Mouse (Mus musculus): ENCODE results near the gene Jmjd8. TPM values are rescaled to one million over a fixed set of nuclear protein-coding genes. Genes with fewer than 3 reads are reported as not detected.

Jmjd8 gene
- 33.3 and 39.5 TPM in 2 replicates for polyA plus RNA-seq (2021; fragmentation: Nextera tagmentation)
- long read RNA-seq, experiment 1, transcript Jmjd8-205 (9 exons, 2,268 nt): major isoform, 33 of 48 reads
- long read RNA-seq, experiment 1, partial matches to known transcripts: 8 of 48 reads
- long read RNA-seq, experiment 1, other reads (novel, unspliced or antisense): 4 of 48 reads
- long read RNA-seq, experiment 2, transcript Jmjd8-205 (9 exons, 2,268 nt): major isoform, 123 of 164 reads
- long read RNA-seq, experiment 2, partial matches to known transcripts: 12 of 164 reads
- long read RNA-seq, experiment 2, other reads (novel, unspliced or antisense): 26 of 164 reads

GRCm38 (mm10) chr17:25828712-25829557 is at the start of gene Jmjd8:
TSS of gene Jmjd8 (plus strand) at chr17:25828867.

DNA sequence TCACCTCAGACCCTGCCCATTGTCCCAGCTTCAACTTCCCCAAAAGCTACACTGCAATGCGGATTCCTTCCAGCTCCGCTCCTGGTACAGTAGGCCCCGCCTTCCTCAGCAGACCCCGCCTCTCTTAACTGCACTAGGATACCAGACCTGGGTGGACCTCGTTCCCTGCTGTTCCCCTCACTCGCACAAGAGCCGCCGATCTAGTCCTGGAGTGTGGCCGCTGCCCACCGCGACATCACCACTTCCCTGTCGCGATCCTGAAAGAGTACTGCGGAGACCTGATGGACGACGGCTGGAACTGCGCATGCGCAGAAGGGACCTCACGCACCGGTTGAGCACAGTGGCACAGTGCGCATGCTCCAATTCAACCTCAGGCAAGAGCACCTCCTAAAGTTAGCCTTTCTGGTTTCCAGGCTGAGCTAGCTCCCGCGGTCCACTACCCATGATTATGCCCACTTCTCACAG is 43.4 kb upstream of the Jmjd8 start, which contains the start of gene Haghl:
TSS of gene Haghl (minus strand) at position 393 of the 465 bp plus-strand sequence.

DNA sequence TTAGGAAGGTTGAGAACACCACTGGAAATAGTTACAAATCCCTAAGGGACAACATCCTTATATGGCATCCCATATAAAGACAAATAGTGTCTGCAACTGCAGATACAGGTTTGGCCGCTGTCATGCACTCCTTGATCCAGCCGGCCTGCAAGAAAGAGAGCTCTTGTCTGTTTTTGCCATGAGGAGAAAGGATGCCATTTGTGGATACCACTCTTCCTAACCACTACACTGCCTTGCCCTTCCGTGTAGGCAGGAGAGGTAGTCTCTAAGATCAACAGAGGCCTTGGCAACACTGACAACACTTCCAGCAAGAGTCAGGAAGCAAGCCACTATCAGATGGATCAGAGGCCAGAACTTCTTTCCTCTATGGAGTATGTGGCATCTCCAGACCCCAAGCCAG is 42.4 kb upstream of the Jmjd8 start, which contains the start of gene Ccdc78:
TSS of gene Ccdc78 (plus strand) at position 301 of the 400 bp plus-strand sequence.

DNA sequence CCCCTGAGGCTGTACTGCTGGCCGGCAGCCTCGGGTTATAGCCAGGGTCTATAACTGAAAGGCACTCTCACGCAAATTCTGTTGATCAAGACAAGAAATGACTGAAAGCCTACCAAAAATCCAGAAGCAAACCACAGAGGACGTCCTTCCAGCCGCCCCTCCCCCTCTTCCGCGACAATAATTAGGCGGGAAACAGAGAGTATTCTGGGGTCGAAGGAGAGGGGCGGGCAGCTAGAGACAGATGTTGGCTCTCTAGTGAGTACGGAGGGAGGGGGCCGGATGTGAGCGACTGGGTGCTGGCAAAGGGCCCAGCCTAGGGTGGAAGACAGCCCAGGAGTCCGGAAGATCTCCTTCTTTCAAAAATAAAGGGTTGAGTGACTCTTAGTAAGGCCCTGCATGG is 36.1 kb upstream of the Jmjd8 start, which contains the start of gene Fam173a:
TSS of gene Fam173a (minus strand) at position 287 of the 400 bp plus-strand sequence.

GRCm38 (mm10) chr17:25795609-25796092 is 33.0 kb upstream of the Jmjd8 start, which contains the start of gene AC134908.4:
TSS of gene AC134908.4 (minus strand) at chr17:25795659.

GRCm38 (mm10) chr17:25796951-25797369 is 31.7 kb upstream of the Jmjd8 start, which contains the start of gene Metrn:
TSS of gene Metrn (minus strand) at chr17:25797136.

DNA sequence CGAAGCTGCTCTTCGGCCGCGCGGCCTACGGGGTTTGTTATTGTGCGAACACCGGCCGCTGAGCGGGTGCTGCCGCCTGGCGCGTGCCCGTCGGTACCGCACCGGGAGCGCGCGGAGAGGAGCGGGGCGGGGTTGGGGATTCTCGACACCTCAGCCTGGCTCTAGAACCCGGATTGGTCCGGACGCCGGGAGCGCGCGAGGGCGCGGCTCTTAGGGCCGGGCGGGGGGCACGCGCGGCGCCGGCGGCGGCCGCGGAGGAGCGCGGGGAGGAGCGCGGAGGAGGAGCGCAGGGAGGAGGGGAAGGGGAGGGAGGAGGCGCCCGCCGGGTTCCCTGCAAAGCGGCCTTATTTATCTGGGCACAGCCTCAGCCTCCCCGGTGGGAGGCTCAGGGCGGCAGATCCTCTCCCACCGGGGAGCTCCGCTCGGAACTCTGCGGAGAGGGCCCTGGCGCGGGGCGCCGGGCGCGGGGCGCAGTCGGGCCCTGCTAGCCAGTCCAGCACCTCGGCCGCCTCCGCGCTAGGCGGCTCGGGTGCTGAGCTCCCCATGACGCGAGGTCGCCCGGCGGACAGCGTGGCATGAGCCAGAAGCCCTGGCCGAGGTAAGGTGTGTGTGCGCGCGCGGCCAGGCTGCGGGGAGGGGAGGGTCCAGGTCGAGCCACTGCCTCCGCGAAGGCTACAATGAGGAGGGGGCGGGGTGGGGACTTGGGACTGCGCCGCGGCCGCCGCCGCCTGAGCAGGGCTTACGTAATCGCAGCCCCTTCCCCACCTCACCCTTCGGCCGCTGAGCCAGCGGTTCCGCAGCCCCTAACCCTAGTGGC is 19.7 kb upstream of the Jmjd8 start, which contains the start of gene Fbxl16:
TSS of gene Fbxl16 (plus strand) at position 297 of the 817 bp plus-strand sequence.

DNA sequence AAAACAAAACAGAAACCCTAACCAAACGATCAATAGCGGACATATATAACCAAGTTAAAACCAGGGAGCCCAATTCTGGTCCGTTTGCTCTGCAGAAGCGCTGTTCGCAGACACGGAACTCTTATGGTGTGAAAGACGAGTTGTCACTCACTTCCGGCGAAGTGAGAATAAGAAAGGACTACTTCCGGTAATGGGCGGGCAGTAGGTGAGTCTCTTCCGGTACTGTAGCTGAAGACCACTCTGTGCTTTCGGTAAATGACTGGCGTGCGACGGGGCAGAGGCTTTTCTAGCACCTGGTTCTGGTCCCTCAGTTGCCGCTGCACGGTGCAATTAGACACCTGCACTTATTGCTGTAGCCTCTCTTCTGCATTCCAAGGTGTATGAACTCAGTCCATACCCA is 5.2 kb upstream of the Jmjd8 start, which contains the start of gene Wdr24:
TSS of gene Wdr24 (plus strand) at position 176 of the 400 bp plus-strand sequence.

DNA sequence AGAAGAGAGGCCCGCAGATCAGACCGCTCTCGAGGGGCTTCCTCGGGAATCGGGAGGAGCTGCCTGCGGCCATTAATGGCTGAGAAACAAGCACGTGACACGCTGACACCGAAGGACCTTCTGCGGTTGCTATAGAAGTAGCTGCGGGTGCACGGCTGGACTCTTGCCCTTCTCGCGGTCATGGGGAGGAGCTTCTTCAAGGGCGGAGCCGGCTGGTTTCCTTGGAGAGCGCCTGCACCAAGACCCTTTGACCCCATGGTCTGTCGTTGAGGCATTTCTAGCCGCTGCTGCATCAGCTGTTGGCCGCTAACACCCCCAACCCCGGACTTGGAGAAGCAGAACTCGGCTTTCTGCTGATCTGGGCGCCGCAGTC is 4.6 kb downstream of the Jmjd8 start, which contains the start of gene Stub1:
TSS of gene Stub1 (minus strand) at position 114 of the 373 bp plus-strand sequence.

GRCm38 (mm10) chr17:25837076-25837410 is 8.4 kb downstream of the Jmjd8 start, which contains the start of gene Rhbdl1:
TSS of gene Rhbdl1 (minus strand) at chr17:25837295.

DNA sequence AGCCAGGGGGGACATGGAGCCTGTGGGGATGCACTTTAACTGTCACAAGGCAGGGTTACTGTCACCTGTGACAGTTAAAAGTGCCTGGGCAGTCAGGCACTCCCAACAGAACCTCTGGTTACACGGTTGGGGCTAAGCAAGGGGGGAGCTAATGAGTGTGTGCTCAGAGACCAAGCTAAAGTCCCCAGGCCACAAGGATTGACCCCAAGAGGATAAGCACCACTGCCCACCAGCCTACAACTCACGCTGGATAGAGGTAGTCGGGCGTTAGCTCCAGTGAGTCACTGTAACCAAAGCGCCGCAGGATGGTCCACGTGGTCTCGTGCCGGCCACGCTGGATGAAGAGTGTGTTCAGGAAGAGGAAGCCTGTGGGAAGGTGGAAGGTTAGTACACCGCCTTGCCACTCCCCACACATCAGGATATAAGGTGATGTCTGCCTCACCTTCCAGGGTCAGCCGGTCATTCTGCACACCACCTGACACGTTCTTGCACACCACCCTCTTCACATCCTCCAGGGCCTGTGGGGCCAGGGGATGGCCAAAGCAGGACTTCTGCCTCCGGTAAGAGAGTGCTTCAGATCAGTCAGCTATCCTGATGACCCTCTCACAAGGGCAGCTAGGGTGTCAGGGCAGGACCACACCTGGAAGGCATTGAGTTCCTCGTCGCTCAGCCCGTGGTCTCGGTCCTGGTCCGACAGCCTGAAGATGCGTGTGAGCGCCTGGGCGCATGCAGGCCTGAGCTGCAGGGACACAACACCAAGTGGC is 12.6 kb downstream of the Jmjd8 start, which contains the start of gene Gm20683:
TSS of gene Gm20683 (minus strand) at position 647 of the 764 bp plus-strand sequence.

GRCm38 (mm10) chr17:25844396-25844901 is 15.8 kb downstream of the Jmjd8 start, which contains the start of gene Rhot2:
TSS of gene Rhot2 (minus strand) at chr17:25844851.

GRCm38 (mm10) chr17:25860832-25861703 is 32.4 kb downstream of the Jmjd8 start, which contains the start of gene Wdr90:
TSS of gene Wdr90 (minus strand) at chr17:25861501.

DNA sequence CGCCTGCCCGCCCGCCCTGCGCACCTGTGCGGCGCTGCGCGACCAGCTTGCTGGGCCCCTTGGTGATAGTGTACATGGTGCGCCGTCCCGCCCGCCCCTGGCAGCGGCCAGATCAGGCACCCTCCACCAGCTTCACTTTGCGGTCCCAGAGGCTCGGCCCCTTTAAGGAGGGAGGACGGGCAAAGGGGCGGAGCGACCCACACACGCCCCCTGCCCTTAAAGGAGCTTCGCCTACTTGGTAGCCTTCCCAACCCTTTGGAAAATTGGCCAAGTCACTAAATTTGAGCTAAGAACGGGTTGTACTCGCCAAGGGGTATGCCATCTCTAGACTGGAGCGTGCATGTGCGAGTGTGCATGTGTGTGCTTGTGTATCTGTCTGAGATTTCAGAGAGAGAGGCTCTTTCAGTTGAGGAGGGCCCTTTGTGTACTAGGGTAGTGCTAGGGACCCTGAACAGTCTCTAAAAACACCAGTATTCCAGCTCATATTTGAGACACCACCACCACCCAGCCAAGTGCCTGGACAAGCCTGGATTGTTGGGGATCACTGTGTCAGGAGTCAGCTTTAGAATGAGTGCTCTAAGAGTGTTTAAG is 40.0 kb downstream of the Jmjd8 start, which contains the start of gene Mcrip2:
TSS of gene Mcrip2 (minus strand) at position 164 of the 591 bp plus-strand sequence.

GRCm38 (mm10) chr17:25874721-25875170 is 46.1 kb downstream of the Jmjd8 start, which contains the start of gene Mettl26:
TSS of gene Mettl26 (plus strand) at chr17:25875074.

GRCm38 (mm10) chr17:25880196-25880910 is 51.7 kb downstream of the Jmjd8 start, which contains the start of gene Wfikkn1:
TSS of gene Wfikkn1 (minus strand) at chr17:25880858.

Data from layer of hippocampus, adult 6 months (tissue).